Mouse (Mus musculus) cerebellum, adult (tissue): ENCODE data around the gene Caml.
"Not testable (repeated sequence)": the region's sequence is repeated elsewhere in the genome, so short reads cannot be mapped to it uniquely, and the experiment has no call there.

Experiments
- ATAC-seq: cut with Nextera tagmentation; 2 replicates; pipeline ENCODE4 v1.9.2; 2017; ENCODE audit warnings: mild to moderate bottlenecking, moderate library complexity, mixed read lengths; ENCODE audit not compliant: insufficient number of reproducible peaks, low FRiP score, low TSS enrichment

Gene Caml

GRCm38 (mm10) chr13:55622649-55623541 lies at the start of gene Caml:
Gene Caml, plus strand, starts transcription at chr13:55623005.
- peak; percentile 96 for ATAC-seq

GRCm38 (mm10) chr13:55573432-55573831 lies 49.4 kb upstream of the Caml start, which contains the start of gene Tmed9:
Gene Tmed9, plus strand, starts transcription at chr13:55573732.
- no peak for ATAC-seq

- ATAC-seq: no peak
Observed at GRCm38 (mm10) chr13:55574321-55574720, 48.5 kb upstream of the Caml start.

- ATAC-seq: no peak
Observed at GRCm38 (mm10) chr13:55575932-55576331, 46.9 kb upstream of the Caml start.

- not testable (repeated sequence) for ATAC-seq
Observed at GRCm38 (mm10) chr13:55576872-55577271, 45.9 kb upstream of the Caml start.

- no peak for ATAC-seq
Observed at GRCm38 (mm10) chr13:55578086-55578485, 44.7 kb upstream of the Caml start.

GRCm38 (mm10) chr13:55591961-55592490 lies 30.8 kb upstream of the Caml start:
- no peak for ATAC-seq

GRCm38 (mm10) chr13:55592512-55593253 lies 30.1 kb upstream of the Caml start:
- ATAC-seq: peak; percentile 97

GRCm38 (mm10) chr13:55593254-55593747 lies 29.5 kb upstream of the Caml start:
- peak; percentile 11; the same call in 1 of the 2 replicates for ATAC-seq

- ATAC-seq: no peak
Observed at GRCm38 (mm10) chr13:55595375-55595774, 27.4 kb upstream of the Caml start.

GRCm38 (mm10) chr13:55596802-55597201 lies 26.0 kb upstream of the Caml start:
- ATAC-seq: no peak

- ATAC-seq: peak; percentile 74
Observed at GRCm38 (mm10) chr13:55599566-55600540, 23.0 kb upstream of the Caml start, which contains the start of gene B4galt7. Gene B4galt7, plus strand, starts transcription at chr13:55599896.

GRCm38 (mm10) chr13:55600657-55601056 lies 22.1 kb upstream of the Caml start:
- ATAC-seq: no peak

GRCm38 (mm10) chr13:55601611-55602010 lies 21.2 kb upstream of the Caml start:
- no peak for ATAC-seq

- no peak for ATAC-seq
Observed at GRCm38 (mm10) chr13:55604606-55605005, 18.2 kb upstream of the Caml start.

- no peak for ATAC-seq
Observed at GRCm38 (mm10) chr13:55606899-55607623, 15.7 kb upstream of the Caml start.

- ATAC-seq: no peak
Observed at GRCm38 (mm10) chr13:55607624-55608006, 15.2 kb upstream of the Caml start.

GRCm38 (mm10) chr13:55611996-55612395 lies 10.8 kb upstream of the Caml start:
- no peak for ATAC-seq

GRCm38 (mm10) chr13:55613471-55613870 lies 9.3 kb upstream of the Caml start:
- no peak for ATAC-seq
